Mouse (Mus musculus) MEL (cell line): ENCODE measurements around the gene Srebf1. TPM values are rescaled to one million over a fixed set of nuclear protein-coding genes. Genes with fewer than 3 reads are reported as not detected.

Experiments
- DNase-seq: peaks from one replicate; pipeline ENCODE4 v3.0.0; 2011; ENCODE audit warnings: low read depth, low spot score
- H3K27ac ChIP-seq: 2 replicates; pipeline ENCODE4 v1.5.1; 2012; ENCODE audit warnings: low read depth, mild to moderate bottlenecking, control low read depth, low read length, moderate library complexity; ENCODE audit not compliant: control insufficient read depth
- H3K27me3 ChIP-seq, 2 experiments: fragments of 150-350 bp in 1 of 2; sonication (generic) in 1 of 2; 2 replicates each; pipeline ENCODE4 v1.6.1; 2012; ENCODE audit warnings: low read length in 2 of 2, mild to moderate bottlenecking in 2 of 2, improper control_type of control experiment in 1 of 2, moderate library complexity in 1 of 2; ENCODE audit not compliant: insufficient read depth in 2 of 2, control insufficient read depth in 1 of 2
- H3K36me3 ChIP-seq, 2 experiments: 2 replicates each; pipeline ENCODE4 v1.6.1; 2012 to 2014; ENCODE audit warnings: low read length in 2 of 2, improper control_type of control experiment in 1 of 2, inconsistent platforms in 1 of 2, mild to moderate bottlenecking in 1 of 2; ENCODE audit not compliant: insufficient read depth in 2 of 2, control insufficient read depth in 1 of 2
- H3K4me1 ChIP-seq, 2 experiments: fragments of 150-350 bp in 1 of 2; sonication (generic) in 1 of 2; 2 replicates each; pipeline ENCODE4 v1.6.1; 2012; ENCODE audit warnings: low read length in 2 of 2, improper control_type of control experiment in 1 of 2, mild to moderate bottlenecking in 1 of 2; ENCODE audit not compliant: insufficient read depth in 2 of 2, control insufficient read depth in 1 of 2
- H3K4me3 ChIP-seq, 2 experiments: fragments of 150-350 bp in 1 of 2; sonication (generic) in 1 of 2; 2 replicates each; pipeline ENCODE4 v1.5.1; 2012; ENCODE audit warnings: low read depth in 2 of 2, low read length in 2 of 2, mild to moderate bottlenecking in 2 of 2, moderate library complexity in 2 of 2, control low read depth in 1 of 2, improper control_type of control experiment in 1 of 2; ENCODE audit not compliant: control insufficient read depth in 1 of 2, insufficient read depth in 1 of 2
- H3K79me2 ChIP-seq: 2 replicates; pipeline ENCODE4 v1.6.1; 2012; ENCODE audit warnings: mild to moderate bottlenecking, low read length, moderate library complexity; ENCODE audit not compliant: control insufficient read depth, poor library complexity, insufficient read depth
- H3K9ac ChIP-seq: 2 replicates; pipeline ENCODE4 v1.6.1; 2012; ENCODE audit warnings: low read depth, mild to moderate bottlenecking, control low read depth, low read length, moderate library complexity; ENCODE audit not compliant: control insufficient read depth, poor library complexity, severe bottlenecking
- H3K9me3 ChIP-seq: fragments of 150-350 bp; sonication (generic); replicated peaks from 2 replicates; pipeline ENCODE4 v1.6.1; 2012; ENCODE audit warnings: mild to moderate bottlenecking, low read length, improper control_type of control experiment, moderate library complexity; ENCODE audit not compliant: insufficient read depth
- BHLHE40 ChIP-seq: IDR thresholded peaks from 2 replicates; pipeline ENCODE4 v1.6.1; 2012; ENCODE audit warnings: low read depth, mild to moderate bottlenecking, inconsistent platforms, low read length, improper control_type of control experiment, borderline replicate concordance
- ELF1 ChIP-seq: IDR thresholded peaks from 2 replicates; pipeline ENCODE4 v1.6.1; 2014; ENCODE audit warnings: low read depth, mild to moderate bottlenecking, inconsistent platforms, low read length, improper control_type of control experiment, moderate library complexity
- ETS1 ChIP-seq: IDR thresholded peaks from 2 replicates; pipeline ENCODE4 v1.6.1; 2012; ENCODE audit warnings: low read depth, mild to moderate bottlenecking, inconsistent platforms, low read length, improper control_type of control experiment, moderate library complexity
- HCFC1 ChIP-seq: IDR thresholded peaks from 2 replicates; pipeline ENCODE4 v1.6.1; 2012; ENCODE audit warnings: low read depth, mild to moderate bottlenecking, inconsistent platforms, low read length, improper control_type of control experiment, moderate library complexity
- JUND ChIP-seq: IDR thresholded peaks from 2 replicates; pipeline ENCODE4 v1.6.1; 2011; ENCODE audit warnings: low read depth, mild to moderate bottlenecking, improper control_type of control experiment, low read length
- KAT2A ChIP-seq: conservative IDR thresholded peaks from 2 replicates; pipeline ENCODE4 v1.6.1; 2012; ENCODE audit warnings: low read depth, low read length, improper control_type of control experiment, inconsistent platforms
- MXI1 ChIP-seq: IDR thresholded peaks from 2 replicates; pipeline ENCODE4 v1.6.1; 2011; ENCODE audit warnings: mild to moderate bottlenecking, low read depth, low read length, improper control_type of control experiment
- MYB ChIP-seq: IDR thresholded peaks from 2 replicates; pipeline ENCODE4 v1.6.1; 2011; ENCODE audit warnings: mild to moderate bottlenecking, low read depth, low read length, improper control_type of control experiment
- POLR2A ChIP-seq, 2 experiments: IDR thresholded peaks; 2 replicates each; pipeline ENCODE4 v1.6.1; 2011 to 2012; ENCODE audit warnings: low read length in 2 of 2, mild to moderate bottlenecking in 2 of 2, control low read depth in 1 of 2, improper control_type of control experiment in 1 of 2, low read depth in 1 of 2, moderate library complexity in 1 of 2; ENCODE audit not compliant: control insufficient read depth in 1 of 2, insufficient read depth in 1 of 2, poor library complexity in 1 of 2
- RAD21 ChIP-seq: IDR thresholded peaks from 2 replicates; pipeline ENCODE4 v1.6.1; 2011; ENCODE audit warnings: mild to moderate bottlenecking, low read depth, low read length, improper control_type of control experiment
- TAL1 ChIP-seq: IDR thresholded peaks from 2 replicates; pipeline ENCODE4 v1.6.1; 2012; ENCODE audit warnings: mild to moderate bottlenecking, inconsistent platforms, low read length, moderate library complexity, mixed read lengths
- UBTF ChIP-seq: IDR thresholded peaks from 2 replicates; pipeline ENCODE4 v1.6.1; 2012; ENCODE audit warnings: low read depth, mild to moderate bottlenecking, inconsistent platforms, low read length, improper control_type of control experiment, moderate library complexity, borderline replicate concordance; ENCODE audit not compliant: insufficient read depth
- USF2 ChIP-seq, 2 experiments: IDR thresholded peaks; 2 replicates each; pipeline ENCODE4 v1.6.1; 2011 to 2012; ENCODE audit warnings: improper control_type of control experiment in 2 of 2, low read length in 2 of 2, borderline replicate concordance in 1 of 2, inconsistent platforms in 1 of 2, low read depth in 1 of 2, mild to moderate bottlenecking in 1 of 2; ENCODE audit not compliant: insufficient read depth in 1 of 2
- ZC3H11A ChIP-seq: IDR thresholded peaks from 2 replicates; pipeline ENCODE4 v1.6.1; 2012; ENCODE audit warnings: low read depth, mild to moderate bottlenecking, inconsistent platforms, low read length, improper control_type of control experiment
- ZKSCAN1 ChIP-seq: IDR thresholded peaks from 2 replicates; pipeline ENCODE4 v1.6.1; 2012; ENCODE audit warnings: low read depth, mild to moderate bottlenecking, inconsistent platforms, low read length, improper control_type of control experiment, moderate library complexity
- ZMIZ1 ChIP-seq: IDR thresholded peaks from 2 replicates; pipeline ENCODE4 v1.6.1; 2012; ENCODE audit warnings: low read depth, mild to moderate bottlenecking, inconsistent platforms, low read length, improper control_type of control experiment, moderate library complexity
- ZNF384 ChIP-seq: IDR thresholded peaks from 2 replicates; pipeline ENCODE4 v1.6.1; 2012; ENCODE audit warnings: low read depth, mild to moderate bottlenecking, inconsistent platforms, low read length, improper control_type of control experiment
- polyA plus RNA-seq, 2 experiments: library from polyadenylated mRNA; stranded (reverse) in 1 of 2; unstranded in 1 of 2; fragments of >175 nt in 1 of 2; fragments of >200 nt in 1 of 2; gene quantifications; 2 replicates each; pipeline versions ENCODE4 v1.2.1 to v1.2.4; 2012; ENCODE audit warnings: low replicate concordance in 2 of 2, low read depth in 1 of 2; ENCODE audit not compliant: insufficient read length in 2 of 2, insufficient read depth in 1 of 2, missing spikeins in 1 of 2
- total RNA-seq: library from RNA; depleted of rRNA; stranded (reverse); fragments of 300-350 nt; gene quantifications from 2 replicates; pipeline ENCODE4 v1.2.3, GENCODE M21; 2012

Srebf1 gene
- total and polyA plus RNA-seq, 3 experiments: 241 to 288 TPM; not detected in 1

GRCm38 (mm10) chr11:60168780-60169179, 53.6 kb downstream of the Srebf1 start:
- Histone ChIP-seq H3K27me3 (no peaks in the 10 kb centered on the region), H3K9ac (no peak overlapping the region), H3K9me3 (no peaks in the 10 kb centered on the region), H3K79me2 (peaks cover 2% of the 10 kb centered on the region; the same call in 1 of the 2 replicates), H3K4me1 (no peaks in the 10 kb centered on the region)
- DNase-seq: no peak
- TF ChIP-seq ELF1 (no peak), RAD21 (no peak), HCFC1 (no peak), ETS1 (no peak), UBTF (no peak), JUND (no peak), POLR2A (IDR thresholded peaks at IDR 0.05; ENCODE audit: control insufficient read depth in 1 of 2, insufficient read depth in 1 of 2, low read depth in 1 of 2, low read length in 2 of 2, poor library complexity in 1 of 2) (no peak), ZMIZ1 (no peak), KAT2A (no peak), TAL1 (no peak), BHLHE40 (no peak), ZKSCAN1 (no peak), MXI1 (no peak), ZC3H11A (no peak)
- TF ChIP-seq, all 39 proteins: peak for 0
- Histone ChIP-seq H3K4me3 (no peak overlapping the region), H3K36me3 (peaks cover 0 to 10% of the 10 kb centered on the region in 2 experiments; a peak in 2 of 4 replicates), H3K27ac (no peak overlapping the region)

GRCm38 (mm10) chr11:60165076-60165475, 57.3 kb downstream of the Srebf1 start:
- H3K4me3 ChIP-seq: no peak overlapping the region
- no peak overlapping the region for H3K9ac ChIP-seq
- TF ChIP-seq ZNF384 (0 out of 2 replicates have a peak, but pooled peaks have one; percentile 26), MYB (no peak)
- no peak for DNase-seq
- H3K9me3 ChIP-seq: no peaks in the 10 kb centered on the region
- H3K27ac ChIP-seq: no peak overlapping the region
- no peaks in the 10 kb centered on the region for H3K4me1 ChIP-seq
- peaks cover 2% of the 10 kb centered on the region; the same call in 1 of the 2 replicates for H3K79me2 ChIP-seq
- H3K27me3 ChIP-seq: no peaks in the 10 kb centered on the region
- H3K36me3 ChIP-seq: peaks cover 0 to 9% of the 10 kb centered on the region in 2 experiments; a peak in 2 of 4 replicates

GRCm38 (mm10) chr11:60164450-60164849, 57.9 kb downstream of the Srebf1 start:
- no peak for TF ChIP-seq RAD21
- no peak for TF ChIP-seq USF2 (IDR thresholded peaks at IDR 0.05; ENCODE audit: borderline replicate concordance in 1 of 2, insufficient read depth in 1 of 2, low read depth in 1 of 2, low read length in 2 of 2)
- no peak for TF ChIP-seq KAT2A
- Histone ChIP-seq H3K36me3 (peaks cover 0 to 7% of the 10 kb centered on the region in 2 experiments; a peak in 2 of 4 replicates), H3K79me2 (peaks cover 2% of the 10 kb centered on the region; the same call in 1 of the 2 replicates), H3K27me3 (no peaks in the 10 kb centered on the region), H3K4me1 (no peaks in the 10 kb centered on the region), H3K9ac (no peak overlapping the region), H3K27ac (no peak overlapping the region), H3K4me3 (no peak overlapping the region), H3K9me3 (no peaks in the 10 kb centered on the region)
- DNase-seq: no peak
